Mouse (Mus musculus): ENCODE measurements around the gene Gstp3. TPM values are rescaled to one million over a fixed set of nuclear protein-coding genes. Genes with fewer than 3 reads are reported as not detected.
"Not testable (repeated sequence)": the region's sequence is repeated elsewhere in the genome, so short reads cannot be mapped to it uniquely, and the experiment has no call there.

Gstp3 gene
- polyA plus RNA-seq, 1 experiment, result 15.9 TPM

- WGBS, result 67% methylated on average over 15 of the region's 15 CpGs
- H3K4me1 ChIP-seq (ENCODE audit: control insufficient read depth, insufficient read depth, low read length), result no peaks in the 10 kb centered on the region
- TF ChIP-seq CTCF (IDR thresholded peaks at IDR 0.05; ENCODE audit: insufficient read depth, low read length) (no peak), POLR2A (IDR thresholded peaks at IDR 0.05; ENCODE audit: borderline replicate concordance, extremely low read depth, low read depth, low read length) (no peak)
- no peak overlapping the region for H3K4me3 ChIP-seq (replicated peaks; ENCODE audit: extremely low read depth, low read depth, low read length)
- no peak for DNase-seq
Observed at GRCm38 (mm10) chr19:4068717-4069410, 9.5 kb upstream of the Gstp3 start.

- H3K4me3 ChIP-seq (replicated peaks; ENCODE audit: extremely low read depth, low read depth, low read length); DNase-seq; H3K4me1 ChIP-seq (ENCODE audit: control insufficient read depth, insufficient read depth, low read length): not testable (repeated sequence)
- WGBS, result 94% methylated on average over 2 of the region's 2 CpGs
Observed at GRCm38 (mm10) chr19:4068242-4068641, 8.9 kb upstream of the Gstp3 start.

DNA sequence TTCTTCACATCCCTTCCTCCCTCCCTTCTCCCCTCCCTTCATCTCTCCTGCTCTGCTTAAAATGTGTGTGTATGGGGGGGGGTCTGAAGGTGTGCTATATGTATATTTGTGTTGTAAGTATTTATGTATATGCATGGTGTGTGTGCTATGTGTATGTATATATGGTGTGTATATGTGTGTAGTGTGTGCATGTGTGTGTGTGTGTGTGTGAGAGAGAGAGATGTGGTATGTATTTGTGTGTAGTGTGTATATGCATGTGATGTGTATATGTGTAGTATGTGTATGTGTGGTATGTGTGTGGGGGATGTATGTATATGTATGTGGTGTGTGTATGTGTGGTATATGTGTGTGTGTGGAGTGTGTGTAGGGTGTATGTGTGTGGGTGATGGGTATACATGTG, 7.5 kb upstream of the Gstp3 start:
- DNase-seq, result no peak
- Histone ChIP-seq H3K4me1 (ENCODE audit: control insufficient read depth, insufficient read depth, low read length) (no peaks in the 10 kb centered on the region), H3K4me3 (replicated peaks; ENCODE audit: extremely low read depth, low read depth, low read length) (no peak overlapping the region)
- TF ChIP-seq CTCF (IDR thresholded peaks at IDR 0.05; ENCODE audit: insufficient read depth, low read length), result no peak
- no peak for TF ChIP-seq POLR2A (IDR thresholded peaks at IDR 0.05; ENCODE audit: borderline replicate concordance, extremely low read depth, low read depth, low read length)

GRCm38 (mm10) chr19:4066280-4066679, 6.9 kb upstream of the Gstp3 start:
- TF ChIP-seq POLR2A (IDR thresholded peaks at IDR 0.05; ENCODE audit: borderline replicate concordance, extremely low read depth, low read depth, low read length), result no peak
- TF ChIP-seq CTCF (IDR thresholded peaks at IDR 0.05; ENCODE audit: insufficient read depth, low read length), result no peak
- Histone ChIP-seq H3K4me1 (ENCODE audit: control insufficient read depth, insufficient read depth, low read length) (no peaks in the 10 kb centered on the region), H3K4me3 (replicated peaks; ENCODE audit: extremely low read depth, low read depth, low read length) (no peak overlapping the region)
- 40% methylated on average over 6 of the region's 6 CpGs for WGBS
- DNase-seq, result no peak

DNA sequence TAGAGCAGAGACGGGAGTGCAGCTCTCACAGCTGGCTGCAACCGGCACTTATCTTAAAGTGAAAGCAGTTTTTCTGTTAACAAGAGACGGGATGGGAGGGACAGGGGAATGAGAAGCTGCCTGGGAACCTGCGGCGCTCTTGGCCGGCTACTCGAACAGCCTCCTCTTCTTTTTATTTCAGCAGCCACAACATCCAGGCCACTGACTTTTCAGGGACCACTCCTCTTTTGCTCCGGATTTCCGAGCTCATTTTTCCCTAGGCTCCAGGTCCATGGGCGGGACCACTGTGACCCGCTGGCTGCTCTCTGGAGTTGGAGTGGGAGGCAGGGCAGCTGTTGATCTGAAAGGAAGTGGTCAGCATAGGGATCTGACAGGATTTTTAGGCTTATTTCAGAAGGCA, 5.1 kb upstream of the Gstp3 start:
- not testable (repeated sequence) for H3K4me3 ChIP-seq (replicated peaks; ENCODE audit: extremely low read depth, low read depth, low read length)
- 3% methylated on average over 6 of the region's 11 CpGs for WGBS

GRCm38 (mm10) chr19:4063357-4063756, 4.0 kb upstream of the Gstp3 start:
- not testable (repeated sequence) for H3K4me1 ChIP-seq (ENCODE audit: control insufficient read depth, insufficient read depth, low read length); H3K4me3 ChIP-seq (replicated peaks; ENCODE audit: extremely low read depth, low read depth, low read length); DNase-seq
- 47% methylated on average over 4 of the region's 4 CpGs for WGBS

More for the DNA sequence above, 5.1 kb upstream of the Gstp3 start:
- DNase-seq; H3K4me1 ChIP-seq (ENCODE audit: control insufficient read depth, insufficient read depth, low read length): not testable (repeated sequence)

- Histone ChIP-seq H3K4me3 (replicated peaks; ENCODE audit: extremely low read depth, low read depth, low read length) (no peak overlapping the region), H3K4me1 (ENCODE audit: control insufficient read depth, insufficient read depth, low read length) (peaks cover 4% of the 10 kb centered on the region; the same call in 1 of the 2 replicates)
- no peak for DNase-seq
- TF ChIP-seq POLR2A (IDR thresholded peaks at IDR 0.05; ENCODE audit: borderline replicate concordance, extremely low read depth, low read depth, low read length) (no peak), CTCF (IDR thresholded peaks at IDR 0.05; ENCODE audit: insufficient read depth, low read length) (no peak)
- WGBS, result 84% methylated on average over 6 of the region's 6 CpGs
Observed at GRCm38 (mm10) chr19:4060899-4061465, 1.6 kb upstream of the Gstp3 start.

DNA sequence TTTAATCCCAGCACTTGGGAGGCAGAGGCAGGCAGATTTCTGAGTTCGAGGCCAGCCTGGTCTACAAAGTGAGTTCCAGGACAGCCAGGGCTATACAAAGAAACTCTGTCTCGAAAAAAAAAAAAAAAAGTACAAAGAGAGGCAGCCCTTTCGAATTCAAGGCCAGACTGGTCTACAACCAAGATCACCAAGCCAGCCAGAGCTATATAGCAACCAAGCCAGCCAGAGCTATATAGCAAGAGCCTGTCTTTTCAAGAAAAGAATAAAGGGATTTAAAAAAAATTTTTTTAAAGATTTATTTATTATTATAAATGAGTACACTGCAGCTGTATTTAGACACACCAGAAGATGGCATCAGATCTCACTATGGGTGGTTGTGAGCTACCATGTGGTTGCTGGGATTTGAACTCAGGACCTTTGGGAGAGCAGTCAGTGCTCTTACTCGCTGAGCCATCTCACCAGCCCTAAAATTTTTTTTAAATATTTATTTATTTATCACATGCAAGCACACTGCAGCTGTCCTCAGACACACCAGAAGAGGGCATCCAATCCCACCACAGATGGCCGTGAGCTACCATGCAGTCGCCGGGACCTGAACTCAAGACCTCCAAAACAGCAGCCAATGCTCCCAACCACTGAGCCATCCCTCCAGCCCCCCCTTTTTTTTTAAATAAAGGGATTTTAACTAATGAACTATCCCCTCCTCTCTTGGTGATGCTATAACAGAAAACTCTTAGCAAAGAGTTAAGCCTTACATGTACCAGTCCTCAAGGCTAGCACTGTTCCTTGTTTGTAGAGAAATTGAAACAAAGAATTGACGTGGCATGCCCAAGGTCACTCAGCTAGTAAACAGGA, 902 bp upstream of the Gstp3 start:
- H3K4me1 ChIP-seq (ENCODE audit: control insufficient read depth, insufficient read depth, low read length); DNase-seq; H3K4me3 ChIP-seq (replicated peaks; ENCODE audit: extremely low read depth, low read depth, low read length): not testable (repeated sequence)
- 85% methylated on average over 8 of the region's 8 CpGs for WGBS

DNA sequence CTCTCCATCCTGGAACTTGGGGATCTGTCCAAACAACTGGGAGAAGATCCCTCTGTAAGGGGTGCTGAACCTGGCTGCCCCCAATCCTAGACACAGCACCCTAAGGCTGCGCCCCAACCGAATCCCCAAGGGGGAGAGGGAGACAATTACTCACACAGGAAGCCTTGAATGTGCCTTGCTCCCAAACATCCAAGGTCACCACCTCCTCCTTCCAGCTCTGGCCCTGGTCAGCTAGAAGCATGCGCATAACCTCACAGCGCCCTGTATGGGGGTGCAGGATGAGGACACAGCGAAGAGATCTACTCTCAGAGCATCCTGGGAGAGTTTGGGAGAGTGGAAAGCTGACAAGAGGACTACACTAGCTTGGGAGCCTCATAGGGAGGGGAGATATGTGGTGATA, 788 bp downstream of the Gstp3 start:
- TF ChIP-seq CTCF (IDR thresholded peaks at IDR 0.05; ENCODE audit: insufficient read depth, low read length), result no peak
- Histone ChIP-seq H3K4me1 (ENCODE audit: control insufficient read depth, insufficient read depth, low read length) (peaks cover 4% of the 10 kb centered on the region; the same call in 1 of the 2 replicates), H3K4me3 (replicated peaks; ENCODE audit: extremely low read depth, low read depth, low read length) (no peak overlapping the region)
- WGBS, result 82% methylated on average over 5 of the region's 5 CpGs
- no peak for DNase-seq

GRCm38 (mm10) chr19:4057962-4058361, 1.4 kb downstream of the Gstp3 start:
- no peak for DNase-seq

More at GRCm38 (mm10) chr19:4057962-4058361, 1.4 kb downstream of the Gstp3 start:
- WGBS, result 96% methylated on average over 7 of the region's 7 CpGs
- no peak for TF ChIP-seq POLR2A (IDR thresholded peaks at IDR 0.05; ENCODE audit: borderline replicate concordance, extremely low read depth, low read depth, low read length)
- no peak for TF ChIP-seq CTCF (IDR thresholded peaks at IDR 0.05; ENCODE audit: insufficient read depth, low read length)
- Histone ChIP-seq H3K4me1 (ENCODE audit: control insufficient read depth, insufficient read depth, low read length) (peaks cover 4% of the 10 kb centered on the region; the same call in 1 of the 2 replicates), H3K4me3 (replicated peaks; ENCODE audit: extremely low read depth, low read depth, low read length) (no peak overlapping the region)

Data from lung, adult 2 months (tissue).